ENCODE assay signal across 8 mouse cellular contexts in genomic region chr3:96635906-96636305, GRCm38 (mm10). TPM values are rescaled to one million over a fixed set of nuclear protein-coding genes. Genes with fewer than 3 reads are reported as not detected.
DNase-seq lines count a peak whose midpoint lies in the region; ATAC-seq and TF ChIP-seq lines count a peak whose summit lies in the region.

No protein-coding gene starts in this region.

- peak overlapping the region; percentile 91 for H3K27ac ChIP-seq in layer of hippocampus, adult 2 months
- H3K27ac ChIP-seq in hindbrain, embryonic 15.5 days (replicated peaks), result peak overlapping the region; percentile 85

- 10% methylated on average over 15 of the region's 15 CpGs for WGBS in hindbrain, embryonic 15.5 days

- H3K4me2 ChIP-seq in hindbrain, embryonic 15.5 days, result peak overlapping the region; percentile 93

- H3K27me3 ChIP-seq in hindbrain, embryonic 15.5 days, result no peaks in the 10 kb centered on the region

- no peaks in the 10 kb centered on the region for H3K9me3 ChIP-seq in hindbrain, embryonic 15.5 days

- H3K4me1 ChIP-seq in hindbrain, embryonic 15.5 days (replicated peaks), result peaks cover 25% of the 10 kb centered on the region

- DNase-seq in layer of hippocampus, adult 2 months (ENCODE audit: low spot score in 2 of 2), result no peak
- no peak for DNase-seq in layer of hippocampus, postnatal 10 days (ENCODE audit: low spot score in 2 of 2)
- DNase-seq in c-Kit-positive CD71-negative TER-119-negative erythroid progenitor cells, embryonic 14.5 days (ENCODE audit: low read depth), result peak; percentile 10
- no peak for DNase-seq in gastrocnemius, postnatal 14 days
- no peak for DNase-seq in ovary, postnatal 14 days (ENCODE audit: low spot score)
- no peak for DNase-seq in spleen, postnatal 36 days (ENCODE audit: low spot score in 2 of 2)

- intact Hi-C loops in gastrocnemius, postnatal 14 days (cut with DNase I; ENCODE audit: low total_unique reads), result loop anchor here (5.0 kb wide), 1 partner anchor 49 kb away; no protein-coding TSS in a partner anchor

- peak overlapping the region; percentile 93 for H3K9ac ChIP-seq in hindbrain, embryonic 15.5 days

- peak overlapping the region; percentile 95 for H3K4me3 ChIP-seq in layer of hippocampus, adult 2 months
- peak overlapping the region; percentile 83 for H3K4me3 ChIP-seq in hindbrain, embryonic 15.5 days

- no peak for ATAC-seq in hindbrain, embryonic 15.5 days (ENCODE audit: low FRiP score, low read depth)
- peak; percentile 15; the same call in 1 of the 2 replicates for ATAC-seq in monocyte, adult 5-6 weeks (replicated peaks; ENCODE audit: insufficient number of reproducible peaks, low FRiP score, low TSS enrichment, poor library complexity, severe bottlenecking)

- TF ChIP-seq CTCF in layer of hippocampus, adult 2 months (conservative IDR thresholded peaks at IDR 0.05), result no peak

- peaks cover 39% of the 10 kb centered on the region for H3K36me3 ChIP-seq in hindbrain, embryonic 15.5 days

RNA-seq across cellular contexts. Expression of gene Gm42957, which starts 0.6 kb away (rescaled TPM):
- under 1 TPM; 0.12 to 0.87 TPM for total RNA-seq in layer of hippocampus, adult 2 months (2021)
- total RNA-seq in layer of hippocampus, postnatal 10 days (2021), result under 1 TPM; 0.25 to 0.34 TPM
- 0.05 and 0.13 TPM in 2 replicates for polyA plus RNA-seq in hindbrain, embryonic 15.5 days (2015; fragmentation: Nextera tagmentation; extraction: Ambion mirVana)
- total RNA-seq in monocyte, adult 5-6 weeks (2017), result 0.19 TPM in 1 of 3 replicates, not detected in the others
- under 1 TPM; 0.13 to 0.25 TPM for total RNA-seq in gastrocnemius, postnatal 14 days (2021)

RNA-seq across cellular contexts. Expression of gene Pex11b, which starts 0.7 kb away (rescaled TPM):
- 10 to 100 TPM; 57.1 to 59.6 TPM for total RNA-seq in layer of hippocampus, adult 2 months (2021)
- total RNA-seq in layer of hippocampus, postnatal 10 days (2021), result 10 to 100 TPM; 43.2 to 50.3 TPM
- polyA plus RNA-seq in hindbrain, embryonic 15.5 days (2015; fragmentation: Nextera tagmentation; extraction: Ambion mirVana), result 54.7 and 59.9 TPM in 2 replicates
- 11.2 to 27.1 TPM (median 22.5 TPM) in 3 replicates for total RNA-seq in monocyte, adult 5-6 weeks (2017)
- total RNA-seq in gastrocnemius, postnatal 14 days (2021), result 10 to 100 TPM; 22.3 to 22.4 TPM

RNA-seq across cellular contexts. Expression of gene Rbm8a, which starts 6.2 kb away (rescaled TPM):
- total RNA-seq in layer of hippocampus, adult 2 months (2021), result 10 to 100 TPM; 51.4 to 52.0 TPM
- 10 to 100 TPM; 69.9 to 75.6 TPM for total RNA-seq in layer of hippocampus, postnatal 10 days (2021)
- polyA plus RNA-seq in hindbrain, embryonic 15.5 days (2015; fragmentation: Nextera tagmentation; extraction: Ambion mirVana), result 109 and 119 TPM in 2 replicates
- 41.2 to 53.1 TPM (median 49.7 TPM) in 3 replicates for total RNA-seq in monocyte, adult 5-6 weeks (2017)
- total RNA-seq in gastrocnemius, postnatal 14 days (2021), result 10 to 100 TPM; 36.6 to 44.1 TPM

RNA-seq across cellular contexts. Expression of gene Itga10, which starts 9.5 kb away (rescaled TPM):
- total RNA-seq in layer of hippocampus, adult 2 months (2021), result 1 to 10 TPM; 2.0 to 3.1 TPM
- total RNA-seq in layer of hippocampus, postnatal 10 days (2021), result 1 to 10 TPM; 1.4 to 1.8 TPM
- polyA plus RNA-seq in hindbrain, embryonic 15.5 days (2015; fragmentation: Nextera tagmentation; extraction: Ambion mirVana), result 1.1 and 1.4 TPM in 2 replicates
- 0.21 to 1.2 TPM (median 0.38 TPM) in 3 replicates for total RNA-seq in monocyte, adult 5-6 weeks (2017)
- total RNA-seq in gastrocnemius, postnatal 14 days (2021), result 1 to 10 TPM; 2.9 to 3.0 TPM

RNA-seq across cellular contexts. Expression of gene Ankrd35, which starts 34.0 kb away (rescaled TPM):
- total RNA-seq in layer of hippocampus, adult 2 months (2021), result 1 to 10 TPM; 6.3 to 6.7 TPM
- 1 to 10 TPM; 6.9 to 7.4 TPM for total RNA-seq in layer of hippocampus, postnatal 10 days (2021)
- polyA plus RNA-seq in hindbrain, embryonic 15.5 days (2015; fragmentation: Nextera tagmentation; extraction: Ambion mirVana), result 2.2 and 2.7 TPM in 2 replicates
- total RNA-seq in monocyte, adult 5-6 weeks (2017), result 0.21 to 0.68 TPM (median 0.38 TPM) in 3 replicates
- total RNA-seq in gastrocnemius, postnatal 14 days (2021), result 1 to 10 TPM; 1.0 to 2.3 TPM
